Mouse (Mus musculus) kidney, adult 2 months (tissue): Measurements from ENCODE around the gene Ifnl2. TPM values are rescaled to one million over a fixed set of nuclear protein-coding genes. Genes with fewer than 3 reads are reported as not detected.
"Not testable (repeated sequence)": the region's sequence is repeated elsewhere in the genome, so short reads cannot be mapped to it uniquely, and the experiment has no call there.

Experiments
- DNase-seq: peaks from one replicate; pipeline ENCODE4 v3.0.0; 2021
- H3K27ac ChIP-seq: fragments of 200-500 bp; 2 replicates; pipeline ENCODE4 v1.5.1; 2012; ENCODE audit warnings: low read depth, low read length, control low read depth, inconsistent platforms; ENCODE audit not compliant: insufficient read depth
- H3K27me3 ChIP-seq: fragments of 200-500 bp; replicated peaks from 2 replicates; pipeline ENCODE4 v1.6.1; 2012; ENCODE audit warnings: mild to moderate bottlenecking, moderate library complexity, low read length, inconsistent platforms; ENCODE audit not compliant: control insufficient read depth, insufficient read depth
- H3K36me3 ChIP-seq: fragments of 200-500 bp; 2 replicates; pipeline ENCODE4 v1.6.1; 2012; ENCODE audit warnings: mild to moderate bottlenecking, moderate library complexity, low read length, inconsistent platforms; ENCODE audit not compliant: control insufficient read depth, insufficient read depth
- H3K4me1 ChIP-seq: fragments of 200-500 bp; 2 replicates; pipeline ENCODE4 v1.6.1; 2011; ENCODE audit warnings: low read length; ENCODE audit not compliant: control insufficient read depth, insufficient read depth
- H3K4me3 ChIP-seq: fragments of 200-500 bp; 2 replicates; pipeline ENCODE4 v1.5.1; 2011; ENCODE audit warnings: mild to moderate bottlenecking, low read depth, low read length, control low read depth; ENCODE audit not compliant: insufficient read depth
- CTCF ChIP-seq: fragments of 200-500 bp; conservative IDR thresholded peaks from 2 replicates; pipeline ENCODE4 v1.5.1; 2011; ENCODE audit warnings: low read depth, mild to moderate bottlenecking, control low read depth, low read length, moderate library complexity, mixed read lengths; ENCODE audit not compliant: insufficient read depth, insufficient read length
- POLR2A ChIP-seq: fragments of 200-500 bp; IDR thresholded peaks from one replicate; pipeline ENCODE4 v1.6.1; 2011; ENCODE audit warnings: low read depth, low read length, control low read depth
- WGBS: fragments of 180-500 bp; shearing (Covaris S2); methylation state at CpG from one replicate; pipeline ENCODE4 v1.1.7; 2018; 5-methylcytosine and 5-hydroxymethylcytosine counted together
- polyA plus RNA-seq: library from polyadenylated mRNA; depleted of rRNA; stranded (reverse); fragments of >200 nt; gene quantifications from 2 replicates; pipeline ENCODE4 v1.2.3, GENCODE M21; 2012

Gene Ifnl2
- polyA plus RNA-seq, 1 experiment, result not detected

- 71% methylated on average over 8 of the region's 8 CpGs for WGBS
- H3K27me3 ChIP-seq, result no peaks in the 10 kb centered on the region
- no peaks in the 10 kb centered on the region; the same call in 1 of the 2 replicates for H3K4me1 ChIP-seq
- no peak for DNase-seq
- H3K27ac ChIP-seq, result peak overlapping the region; percentile 26; the same call in 1 of the 2 replicates
- H3K36me3 ChIP-seq, result no peaks in the 10 kb centered on the region
- no peak for TF ChIP-seq POLR2A
- TF ChIP-seq CTCF, result no peak
- H3K4me3 ChIP-seq, result no peak overlapping the region
Observed at GRCm38 (mm10) chr7:28532005-28532404, 21.8 kb upstream of the Ifnl2 start.

- 5% methylated on average over 19 of the region's 19 CpGs for WGBS
- Histone ChIP-seq H3K27ac (peak overlapping the region; percentile 19; the same call in 1 of the 2 replicates), H3K36me3 (no peaks in the 10 kb centered on the region), H3K27me3 (no peaks in the 10 kb centered on the region), H3K4me1 (no peaks in the 10 kb centered on the region), H3K4me3 (no peak overlapping the region)
- peak; percentile 86 for DNase-seq
- TF ChIP-seq POLR2A, result no peak
- peak; percentile 77 for TF ChIP-seq CTCF
Observed at GRCm38 (mm10) chr7:28527922-28528719, 17.9 kb upstream of the Ifnl2 start.

- WGBS, result 82% methylated on average over 5 of the region's 6 CpGs
- H3K36me3 ChIP-seq, H3K4me3 ChIP-seq, DNase-seq, H3K4me1 ChIP-seq, H3K27me3 ChIP-seq, H3K27ac ChIP-seq: not testable (repeated sequence)
Observed at GRCm38 (mm10) chr7:28522536-28522935, 12.3 kb upstream of the Ifnl2 start, which contains the start of gene Ifnl3. Gene Ifnl3 (plus strand): TSS chr7:28522836.

- no peaks in the 10 kb centered on the region for H3K27me3 ChIP-seq
- H3K27ac ChIP-seq, result no peak overlapping the region
- TF ChIP-seq POLR2A (no peak), CTCF (no peak)
- WGBS, result 64% methylated on average over 8 of the region's 8 CpGs
- H3K4me3 ChIP-seq, result no peak overlapping the region
- no peak for DNase-seq
- no peaks in the 10 kb centered on the region for H3K4me1 ChIP-seq
- H3K36me3 ChIP-seq, result no peaks in the 10 kb centered on the region
Observed at GRCm38 (mm10) chr7:28511441-28511840, 1.2 kb upstream of the Ifnl2 start.

GRCm38 (mm10) chr7:28509121-28509520 lies 1.1 kb downstream of the Ifnl2 start:
- WGBS, result 71% methylated on average over 2 of the region's 2 CpGs
- not testable (repeated sequence) for H3K36me3 ChIP-seq, DNase-seq

GRCm38 (mm10) chr7:28505585-28505984 lies 4.7 kb downstream of the Ifnl2 start:
- DNase-seq, result no peak
- 5% methylated on average over 5 of the region's 5 CpGs for WGBS

More at GRCm38 (mm10) chr7:28509121-28509520, 1.1 kb downstream of the Ifnl2 start:
- H3K27ac ChIP-seq, H3K4me1 ChIP-seq, H3K27me3 ChIP-seq, H3K4me3 ChIP-seq: not testable (repeated sequence)

GRCm38 (mm10) chr7:28495426-28495825 lies 14.8 kb downstream of the Ifnl2 start:
- Histone ChIP-seq H3K27me3 (no peaks in the 10 kb centered on the region), H3K27ac (no peak overlapping the region), H3K4me3 (no peak overlapping the region), H3K4me1 (no peaks in the 10 kb centered on the region), H3K36me3 (no peaks in the 10 kb centered on the region)
- no peak for DNase-seq
- TF ChIP-seq CTCF, result no peak
- TF ChIP-seq POLR2A, result no peak
- WGBS, result 53% methylated on average over 11 of the region's 11 CpGs

More at GRCm38 (mm10) chr7:28505585-28505984, 4.7 kb downstream of the Ifnl2 start:
- no peaks in the 10 kb centered on the region for H3K27me3 ChIP-seq
- no peak overlapping the region for H3K27ac ChIP-seq
- no peak overlapping the region for H3K4me3 ChIP-seq
- H3K36me3 ChIP-seq, result no peaks in the 10 kb centered on the region
- TF ChIP-seq CTCF, result no peak
- TF ChIP-seq POLR2A, result no peak
- no peaks in the 10 kb centered on the region for H3K4me1 ChIP-seq
